Mouse (Mus musculus) right cerebral cortex, postnatal 14 days (tissue): ENCODE measurements around the gene Copz1.
"Not testable (repeated sequence)": the region's sequence is repeated elsewhere in the genome, so short reads cannot be mapped to it uniquely, and the experiment has no call there.

Experiments
- DNase-seq: peaks from one replicate; pipeline ENCODE4 v3.0.0; 2022

Copz1 gene

DNA sequence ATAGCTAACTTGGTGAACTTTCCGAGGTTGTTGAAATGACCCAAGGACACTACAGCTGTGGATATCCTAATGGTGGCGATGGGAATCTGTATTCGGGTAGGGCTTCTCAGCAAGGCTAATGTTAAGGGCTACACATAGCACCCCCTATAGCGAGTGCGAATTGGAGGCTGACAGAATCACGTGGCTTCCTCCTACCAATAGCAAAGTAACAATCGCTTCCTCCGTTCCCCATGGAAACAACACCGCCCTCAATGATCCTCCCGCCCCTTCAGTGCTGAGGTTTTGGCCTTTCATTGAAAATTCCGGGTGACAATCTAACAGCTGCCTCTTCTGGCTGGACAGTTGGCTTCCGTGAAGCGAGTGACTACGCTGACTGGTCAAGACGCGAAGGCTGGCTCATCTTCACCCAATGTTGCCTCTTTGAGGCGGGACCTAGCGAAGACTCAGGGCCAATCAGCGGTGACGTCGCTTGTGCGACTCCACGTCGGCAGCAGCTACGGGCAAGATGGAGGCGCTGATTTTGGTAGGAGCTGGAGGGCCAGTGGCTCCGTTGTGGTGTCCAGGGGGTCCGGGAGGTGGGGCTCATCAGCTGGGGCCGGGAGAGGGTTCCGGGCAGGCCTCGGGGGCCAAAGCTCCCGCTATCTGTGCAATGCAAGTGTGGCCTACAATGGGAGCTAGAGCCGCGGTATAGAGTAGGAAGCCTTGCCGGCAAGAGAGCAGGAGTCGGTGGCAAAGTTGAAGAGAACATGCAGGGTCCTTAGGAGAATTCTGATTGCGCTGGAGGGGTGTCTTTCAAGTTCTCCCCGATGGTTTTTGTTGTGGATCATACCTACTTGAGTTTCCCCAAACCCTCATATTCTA, at the start of gene Copz1:
Copz1 (plus strand) TSS at position 296 of the 861 bp plus-strand sequence.
- DNase-seq, result peak; percentile 94

DNA sequence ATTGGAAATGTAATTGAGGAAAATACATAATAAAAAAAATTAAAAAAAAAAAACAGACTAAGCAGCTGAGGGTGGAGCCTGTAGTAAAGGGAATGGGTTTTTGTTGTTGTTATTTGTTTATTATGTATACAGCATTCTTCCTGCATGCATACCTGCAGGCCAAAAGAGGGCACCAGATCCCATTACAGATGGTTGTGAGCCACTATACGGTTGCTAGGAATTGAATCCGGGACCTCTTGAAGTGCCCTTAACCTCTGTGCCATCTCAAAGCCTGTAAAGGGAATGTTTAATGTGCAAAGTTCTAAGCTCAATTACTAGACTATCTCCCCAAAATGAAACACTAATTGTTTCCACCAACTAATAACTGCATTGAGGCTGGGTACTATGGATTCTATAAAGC, 48.4 kb upstream of the Copz1 start:
- no peak for DNase-seq

DNA sequence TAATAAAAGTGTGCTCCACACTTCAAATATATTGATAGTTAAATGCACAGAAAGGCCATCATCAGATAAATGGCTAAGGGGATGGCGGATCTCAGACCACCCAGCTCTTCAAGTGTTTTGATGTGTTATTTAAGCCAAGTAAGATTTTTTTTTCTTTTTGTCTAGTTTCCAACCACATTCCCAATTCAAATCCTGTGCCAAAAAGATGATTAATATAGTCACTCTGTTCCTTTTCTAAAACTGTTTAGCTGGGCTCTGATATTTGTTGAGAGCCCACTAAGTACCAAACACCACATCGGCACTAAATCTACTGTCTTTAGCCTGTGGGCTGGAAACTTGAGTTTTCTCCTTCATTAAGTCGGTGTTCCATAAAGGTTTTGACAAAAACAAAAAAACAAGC, 45.5 kb upstream of the Copz1 start:
- no peak for DNase-seq

DNA sequence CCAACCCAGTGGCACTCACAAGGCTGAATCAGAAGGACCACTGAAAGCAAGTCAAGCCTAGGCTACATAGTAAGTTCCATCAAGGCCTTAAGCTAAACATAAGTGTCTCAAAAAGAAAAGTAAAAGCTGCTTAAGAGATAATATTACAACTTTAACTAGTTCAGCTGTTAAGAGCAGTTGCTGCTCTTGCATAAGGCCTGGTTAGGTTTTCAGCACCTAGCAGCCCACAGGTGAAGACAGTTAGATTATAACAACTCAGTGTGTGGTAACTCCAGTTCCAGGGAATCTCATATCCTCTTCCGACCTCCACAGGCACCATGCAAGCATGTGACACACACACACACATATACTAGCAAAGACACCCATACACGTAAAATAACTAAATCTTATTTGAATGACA, 44.9 kb upstream of the Copz1 start:
- DNase-seq, result no peak

DNA sequence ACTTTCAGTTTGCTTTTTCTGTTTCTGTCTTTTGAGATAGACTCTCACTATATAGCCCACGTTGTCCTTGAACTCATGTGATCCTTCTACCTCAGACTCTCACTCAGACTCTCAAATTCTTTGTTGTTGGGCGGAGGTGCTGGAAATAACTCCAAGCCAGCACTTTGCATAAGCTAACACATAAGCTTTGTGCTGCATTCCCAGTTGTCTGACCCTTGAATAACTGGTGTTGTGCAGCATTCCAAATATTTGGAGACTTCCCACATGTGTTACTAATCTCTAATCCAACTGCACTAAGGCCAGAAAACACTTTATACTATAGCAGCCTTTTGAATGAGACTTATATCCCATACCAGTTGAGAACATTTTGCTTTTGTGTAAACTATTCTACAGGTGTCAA, 43.6 kb upstream of the Copz1 start:
- DNase-seq, result no peak

DNA sequence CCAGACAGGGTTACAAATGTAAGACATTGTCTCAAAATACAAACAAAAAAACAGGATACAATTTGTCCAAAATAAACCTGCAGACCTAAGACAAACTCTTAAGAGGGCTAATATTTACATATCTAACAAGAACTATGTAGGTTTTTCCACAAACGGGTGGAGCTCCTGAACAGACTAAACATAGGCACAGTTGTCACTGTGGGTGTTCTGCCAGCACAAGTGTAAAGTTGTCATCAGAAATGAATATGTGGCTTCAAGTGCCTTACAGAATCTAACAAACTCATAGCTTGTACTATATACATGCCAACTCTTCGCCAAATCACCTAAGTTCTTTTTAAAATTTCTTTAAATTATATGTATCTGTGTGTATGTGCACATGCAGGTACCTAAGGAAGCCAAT, 39.4 kb upstream of the Copz1 start:
- no peak for DNase-seq

DNA sequence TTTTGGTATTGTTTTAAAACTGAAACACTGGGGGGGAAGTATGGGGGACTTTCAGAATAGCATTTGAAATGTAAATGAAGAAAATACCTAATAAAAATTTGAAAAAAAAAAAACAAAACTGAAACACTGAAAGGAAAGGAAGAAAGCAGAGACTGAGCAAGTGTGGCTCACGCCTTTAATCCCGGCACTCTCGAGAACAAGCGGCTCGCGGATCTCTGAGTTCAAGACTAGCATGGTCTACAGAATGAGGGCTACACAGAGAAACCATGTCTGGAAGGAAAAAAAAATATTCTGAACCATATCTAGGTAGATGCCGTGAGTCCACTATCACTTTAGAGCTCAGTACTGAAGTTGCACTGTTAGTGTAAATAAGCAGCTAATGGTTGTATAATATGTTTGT, 35.2 kb upstream of the Copz1 start:
- DNase-seq, result no peak

DNA sequence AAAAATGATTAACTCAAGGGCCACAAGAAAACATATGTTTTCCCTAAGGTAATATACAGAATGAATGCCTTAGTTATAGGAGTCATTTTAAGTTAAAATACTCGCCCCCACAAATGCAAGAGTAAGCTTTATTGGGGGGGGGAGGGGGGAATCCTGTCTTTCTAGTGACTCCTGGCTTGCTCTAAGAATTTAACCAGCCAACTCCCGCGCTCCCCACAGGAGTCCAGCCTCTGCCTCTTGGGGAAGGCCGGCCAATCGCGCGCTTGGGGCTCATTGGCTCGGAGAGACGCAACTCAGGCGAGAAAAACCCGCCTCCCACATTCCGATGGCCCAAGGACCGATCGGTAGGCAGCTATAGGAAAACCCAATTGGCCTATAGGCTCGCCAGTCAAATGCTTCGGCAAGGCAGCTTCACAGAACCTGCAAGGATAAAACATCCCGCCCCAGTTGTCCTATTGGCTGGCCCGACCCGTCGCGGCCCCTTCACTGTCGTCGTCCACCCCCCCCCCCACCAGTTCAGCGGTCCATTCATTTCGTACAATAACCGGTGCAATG, 33.3 kb upstream of the Copz1 start:
- peak; percentile 94 for DNase-seq

DNA sequence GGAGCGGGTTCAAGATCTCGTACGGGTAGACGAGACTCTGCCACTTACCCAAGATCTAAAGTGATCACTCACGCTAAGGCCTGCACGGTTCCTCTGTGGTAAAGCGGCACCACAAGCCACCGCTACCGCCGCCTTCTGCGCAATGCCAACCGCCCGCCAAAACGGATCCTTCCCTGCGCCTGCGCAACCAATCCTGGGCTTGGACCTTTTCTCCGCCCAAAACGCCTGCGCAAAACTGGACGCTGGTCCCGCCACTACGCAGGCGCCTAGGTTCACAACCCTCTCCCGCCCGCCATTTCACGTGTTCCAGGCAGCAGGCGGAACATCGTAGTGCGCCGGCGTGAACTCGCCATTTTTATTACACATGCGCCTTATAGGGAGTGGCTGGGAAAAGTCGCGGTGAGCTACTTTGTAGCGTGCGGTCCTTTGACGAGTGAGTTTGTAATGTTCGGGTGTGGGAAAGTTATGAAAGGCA, 32.8 kb upstream of the Copz1 start, which contains the start of gene Cbx5:
Cbx5 (minus strand) TSS at position 132 of the 475 bp plus-strand sequence.
- DNase-seq, result peak; percentile 97

DNA sequence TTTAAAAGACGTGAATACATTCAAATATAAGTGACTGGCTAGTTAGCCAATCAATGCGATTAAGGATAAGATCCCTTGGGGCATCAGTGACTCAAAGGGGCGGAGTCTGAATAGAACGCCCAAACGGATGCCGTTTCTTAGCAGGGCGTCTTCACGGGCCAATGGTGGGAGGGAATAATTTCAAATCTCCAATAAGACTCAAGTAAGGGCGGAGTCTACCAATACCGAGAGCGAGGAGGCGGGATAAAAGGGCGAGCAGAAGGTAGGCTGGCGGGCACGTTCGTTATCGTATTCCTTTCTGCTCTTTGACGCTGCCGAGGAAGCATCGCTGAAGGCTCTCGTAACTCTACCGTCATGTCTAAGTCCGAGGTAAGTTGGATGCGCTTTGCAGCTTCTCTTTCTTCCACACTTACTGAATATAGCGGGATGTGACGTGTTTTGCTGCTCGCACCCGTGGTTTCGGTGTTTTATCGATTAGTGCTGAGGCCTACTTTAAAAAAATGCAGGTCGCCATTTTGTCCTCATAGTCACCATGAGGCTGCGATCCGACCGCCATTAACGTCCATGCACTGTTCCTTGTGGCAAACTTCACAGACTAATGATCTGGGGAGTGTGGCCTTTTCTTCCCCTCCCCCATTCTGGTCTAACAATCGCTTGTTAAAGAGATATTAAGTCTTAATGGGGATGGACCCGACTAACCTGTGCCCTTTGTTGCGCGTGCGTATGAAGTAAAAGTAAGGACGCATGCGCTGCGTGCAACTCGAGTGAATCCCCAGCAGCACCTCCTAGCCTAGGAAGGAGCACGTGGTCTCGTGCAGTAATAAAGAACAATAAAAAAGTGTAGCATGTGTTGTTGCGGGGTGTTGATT, 32.1 kb upstream of the Copz1 start, which contains the start of gene Hnrnpa1:
Hnrnpa1 (plus strand) TSS at position 273 of the 869 bp plus-strand sequence.
- DNase-seq, result peak; percentile 86

DNA sequence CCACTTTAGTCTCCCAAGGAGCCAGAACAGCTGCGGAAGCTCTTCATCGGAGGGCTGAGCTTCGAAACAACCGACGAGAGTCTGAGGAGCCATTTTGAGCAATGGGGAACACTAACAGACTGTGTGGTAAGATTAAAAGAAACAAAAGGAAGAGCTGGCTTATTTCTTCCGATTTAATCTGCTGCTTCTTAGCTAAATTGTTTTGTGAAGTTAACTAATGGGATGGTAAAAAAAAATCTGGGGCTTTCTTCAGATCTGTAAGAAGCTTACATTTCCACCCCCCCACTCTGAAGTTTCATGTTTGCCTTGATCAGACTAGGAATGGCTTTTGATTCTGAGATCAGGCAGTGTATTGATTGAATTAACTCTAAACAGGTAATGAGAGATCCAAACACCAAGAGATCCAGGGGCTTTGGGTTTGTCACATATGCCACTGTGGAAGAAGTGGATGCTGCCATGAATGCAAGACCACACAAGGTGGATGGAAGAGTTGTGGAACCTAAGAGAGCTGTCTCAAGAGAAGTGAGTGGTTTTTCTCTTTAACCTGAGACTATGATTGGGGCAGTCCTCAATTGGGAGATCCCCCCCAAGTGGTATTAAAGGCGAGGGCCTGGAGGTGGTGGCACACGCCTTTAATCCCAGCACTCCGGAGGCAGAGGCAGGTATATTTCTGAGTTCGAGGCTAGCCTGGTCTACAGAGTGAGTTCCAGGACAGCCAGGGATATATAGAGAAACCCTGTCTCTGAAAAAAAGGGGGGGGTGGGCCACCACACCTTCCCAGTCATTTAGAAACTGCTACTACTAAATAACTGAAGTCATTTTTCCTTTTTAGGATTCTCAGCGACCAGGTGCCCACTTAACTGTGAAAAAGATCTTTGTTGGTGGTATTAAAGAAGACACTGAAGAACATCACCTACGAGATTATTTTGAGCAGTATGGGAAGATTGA, 31.2 kb upstream of the Copz1 start:
- DNase-seq, result not testable (repeated sequence)

DNA sequence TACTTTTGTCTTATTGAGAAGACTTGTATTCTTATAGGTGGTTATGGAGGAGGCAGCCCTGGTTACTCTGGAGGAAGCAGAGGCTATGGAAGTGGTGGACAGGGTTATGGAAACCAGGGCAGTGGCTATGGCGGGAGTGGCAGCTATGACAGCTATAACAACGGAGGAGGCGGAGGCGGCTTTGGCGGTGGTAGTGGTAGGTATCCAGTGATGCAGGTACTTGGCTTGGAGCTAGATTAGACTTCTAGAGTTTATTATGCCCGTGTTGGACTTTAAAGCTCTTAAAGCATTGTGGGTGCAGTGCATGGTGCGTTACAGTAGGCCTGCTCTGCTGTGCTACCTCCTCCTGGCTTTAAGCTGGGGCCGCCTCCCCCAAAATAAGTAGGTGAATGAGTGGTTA, 29.6 kb upstream of the Copz1 start:
- DNase-seq, result no peak

DNA sequence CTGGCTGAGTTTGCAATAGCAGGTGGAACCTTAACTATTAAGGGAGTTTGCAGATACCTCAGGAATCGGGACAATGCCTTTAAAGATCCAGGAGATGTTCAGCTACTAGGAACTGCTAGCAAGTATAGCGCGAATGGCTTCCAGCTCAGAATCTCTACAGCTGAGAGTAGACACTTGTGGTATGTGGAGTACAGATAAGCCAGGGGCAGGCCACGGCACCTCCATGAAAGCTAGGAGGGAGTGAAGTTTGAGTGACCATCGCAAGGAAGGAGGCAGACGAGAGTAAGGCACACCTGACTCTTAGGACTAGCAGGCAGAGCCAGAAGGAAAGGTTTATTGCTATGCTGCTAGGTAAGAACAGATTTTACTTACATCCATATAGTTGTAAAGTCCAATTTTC, 26.9 kb upstream of the Copz1 start:
- DNase-seq, result no peak

DNA sequence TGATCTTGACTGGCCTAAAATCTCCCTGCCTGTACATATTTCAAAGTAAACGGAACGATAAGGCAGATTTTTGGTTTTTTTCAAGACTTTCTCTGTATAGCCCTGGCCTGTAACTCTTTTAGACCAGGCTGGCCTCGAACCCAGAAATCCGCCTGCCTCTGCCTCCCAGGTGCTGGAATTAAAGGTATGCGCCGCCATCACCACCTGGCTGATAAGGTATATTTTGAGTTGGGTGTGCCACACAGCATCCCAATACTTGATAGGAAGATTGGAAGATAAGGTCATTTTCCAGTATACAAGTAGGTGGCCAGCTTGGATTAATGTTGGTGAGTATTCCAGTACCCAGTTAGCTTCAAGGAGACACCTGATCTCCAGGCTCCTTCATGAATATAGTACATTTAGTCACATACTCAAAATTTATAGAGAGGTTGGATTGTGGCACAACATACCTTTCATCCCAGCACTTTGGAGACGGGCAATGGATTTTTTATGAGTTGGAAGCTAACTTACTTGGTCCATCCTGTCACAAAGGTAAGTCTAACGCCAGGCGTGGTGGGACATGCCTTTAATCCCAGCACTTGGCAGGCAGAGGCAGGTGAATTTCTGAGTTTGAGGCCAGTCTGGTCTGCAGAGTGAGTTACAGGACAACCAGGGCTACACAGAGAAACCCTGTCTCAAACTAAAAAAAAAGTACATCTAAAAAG, 25.3 kb upstream of the Copz1 start:
- no peak for DNase-seq

DNA sequence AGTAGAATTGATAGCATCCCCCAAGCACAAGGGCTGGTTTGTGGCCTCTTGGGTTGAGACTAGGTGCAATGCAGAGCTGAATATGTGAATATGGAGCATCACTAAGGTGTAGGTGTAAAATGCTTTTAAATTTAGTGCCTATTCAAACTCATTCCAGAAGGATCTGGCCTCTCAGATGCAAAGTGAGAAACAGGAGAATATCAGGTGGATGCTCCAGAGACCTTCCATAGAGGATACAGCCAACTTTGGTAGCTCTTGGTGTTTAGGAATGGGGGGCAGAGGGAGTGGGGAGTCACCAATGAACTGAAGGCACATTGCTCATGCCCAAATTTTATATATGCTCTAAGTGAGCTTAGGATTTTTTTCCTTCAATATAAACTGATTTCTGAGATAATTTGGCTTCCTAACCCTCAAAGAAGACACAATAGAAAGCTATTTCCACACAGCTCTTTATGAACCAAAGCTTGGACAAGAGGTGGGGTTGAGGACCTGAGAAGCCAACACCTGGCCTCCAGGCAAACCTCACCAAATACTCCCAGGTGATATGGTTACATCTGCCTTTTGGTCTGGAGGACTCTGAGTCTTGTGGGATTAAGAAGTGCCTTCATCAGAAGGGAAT, 24.6 kb upstream of the Copz1 start:
- DNase-seq, result no peak

DNA sequence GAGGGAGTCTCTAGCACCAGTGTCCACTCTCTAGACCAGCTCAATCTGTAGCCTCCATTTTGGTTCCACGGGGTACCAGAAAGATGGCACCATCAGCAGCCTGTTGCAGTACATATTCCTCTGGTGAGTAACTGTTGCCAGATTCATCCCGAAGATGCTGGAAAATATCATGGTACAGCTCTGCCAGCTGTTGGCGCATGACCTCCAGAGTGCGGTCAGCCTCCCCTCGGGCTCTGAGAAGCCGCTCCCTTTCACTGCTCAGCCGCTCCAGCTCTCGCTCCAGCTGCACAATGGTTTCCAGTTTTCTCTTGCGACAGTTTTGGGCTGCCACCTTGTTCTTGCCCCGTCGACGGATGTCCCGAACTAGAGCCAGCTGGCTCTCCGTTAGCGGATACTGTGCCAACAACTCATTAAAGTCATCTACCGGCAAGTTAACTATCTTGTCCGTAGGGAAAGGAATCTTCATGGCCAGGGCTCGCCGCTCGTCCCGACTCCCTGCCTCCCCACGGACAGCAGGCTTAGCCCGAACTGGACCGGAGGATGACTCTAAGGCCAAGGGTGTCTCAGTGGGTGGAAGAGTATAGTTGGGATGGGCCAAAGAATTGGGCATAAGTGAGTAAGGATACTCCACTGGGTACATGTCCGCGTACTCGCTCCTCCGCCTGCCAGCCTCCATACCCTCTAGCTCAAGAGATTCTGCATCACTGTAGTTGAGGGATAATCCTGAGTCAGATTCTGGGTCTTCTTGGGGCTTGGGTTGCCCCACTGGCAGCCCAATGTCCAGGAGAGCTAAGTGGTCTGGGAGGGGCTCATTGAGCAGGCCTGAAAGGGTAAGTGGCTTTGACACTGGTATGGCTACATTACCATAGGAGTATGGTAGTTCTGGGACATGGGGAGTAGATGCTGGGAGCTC, 23.9 kb upstream of the Copz1 start:
- DNase-seq, result no peak

DNA sequence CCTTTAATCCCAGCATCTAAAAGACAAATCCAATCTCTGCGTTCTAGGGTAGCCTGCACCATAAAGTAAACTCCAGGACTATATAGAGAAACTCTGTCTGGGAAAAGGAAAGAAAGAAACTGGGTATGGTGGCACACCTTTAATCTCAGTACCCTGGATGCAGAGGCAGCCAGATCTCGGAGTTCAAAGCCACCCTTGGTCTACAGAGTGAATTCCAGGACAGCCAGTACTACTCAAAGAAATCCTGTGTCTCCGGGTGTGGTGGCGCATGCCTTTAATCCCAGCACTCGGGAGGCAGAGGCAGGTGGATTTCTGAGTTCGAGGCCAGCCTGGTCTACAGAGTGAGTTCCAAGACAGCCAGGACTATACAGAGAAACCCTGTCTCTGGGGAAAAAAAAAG, 23.0 kb upstream of the Copz1 start:
- not testable (repeated sequence) for DNase-seq

DNA sequence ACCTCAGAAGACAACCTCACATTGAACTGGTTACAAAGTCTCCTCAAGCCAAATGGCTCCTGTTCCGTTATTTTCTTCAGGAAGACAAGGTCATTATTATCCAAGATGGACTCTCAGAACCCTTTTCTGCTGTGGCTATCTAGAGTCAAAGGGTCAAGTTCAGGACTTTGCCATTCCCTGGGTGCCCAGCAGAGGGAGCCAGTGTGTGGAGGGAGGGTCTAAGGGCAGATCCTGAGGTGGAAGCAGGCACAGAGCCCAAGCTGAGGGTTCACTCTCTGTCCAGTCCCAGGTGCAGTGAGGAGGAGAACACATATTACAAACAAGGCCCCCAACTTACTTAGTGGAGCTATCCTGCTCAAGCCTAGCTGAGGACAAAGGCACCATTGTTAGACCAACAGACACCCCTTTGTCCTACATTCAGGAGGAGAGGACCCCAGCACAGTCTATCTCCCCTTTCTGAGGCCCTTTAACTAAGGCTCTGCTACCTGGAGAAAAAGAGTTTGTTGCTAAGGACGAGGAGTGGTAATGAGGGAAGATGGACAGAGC, 22.2 kb upstream of the Copz1 start:
- peak; percentile 51 for DNase-seq

DNA sequence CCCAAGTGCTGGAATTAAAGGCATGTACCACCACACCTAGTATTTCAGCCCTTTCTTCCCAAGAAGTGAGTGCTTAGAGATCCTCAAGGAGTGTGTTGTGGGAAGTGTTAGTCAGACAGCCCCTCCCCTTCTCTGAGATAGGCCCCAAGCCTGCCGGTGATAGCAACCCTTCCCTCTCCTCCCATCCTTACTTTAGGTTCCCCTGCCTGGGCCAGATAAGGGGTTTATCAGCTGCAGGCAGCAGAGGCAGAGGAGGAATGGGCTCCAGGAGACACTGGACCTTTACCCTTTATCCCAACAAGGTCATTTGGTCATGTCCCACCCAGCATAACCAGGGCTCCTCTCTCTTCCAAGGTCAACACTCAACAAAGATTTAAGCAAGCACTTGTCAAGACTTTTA, 20.9 kb upstream of the Copz1 start:
- no peak for DNase-seq

DNA sequence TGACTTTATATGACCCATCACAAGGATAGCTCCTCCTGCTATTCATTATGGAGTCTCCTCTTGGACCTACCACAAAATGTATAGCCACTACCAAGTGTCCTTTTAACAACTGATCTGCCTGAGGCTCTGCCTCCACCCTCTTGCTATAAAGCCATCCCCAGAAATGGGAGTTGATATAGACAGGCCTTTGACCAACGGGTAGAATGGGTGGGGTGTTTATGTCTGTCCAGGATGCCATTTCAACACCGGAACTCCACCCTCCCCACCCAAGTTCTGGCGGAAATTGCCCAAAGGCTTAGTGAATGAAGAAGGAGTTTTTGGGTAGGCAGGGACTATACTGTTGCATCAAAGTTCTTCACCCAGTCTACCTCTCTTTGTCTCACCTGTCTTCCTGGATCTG, 19.9 kb upstream of the Copz1 start:
- no peak for DNase-seq
